Mouse (Mus musculus): ENCODE data around the gene Upf2. TPM values are rescaled to one million over a fixed set of nuclear protein-coding genes. Genes with fewer than 3 reads are reported as not detected.

The Upf2 gene
- polyA plus RNA-seq, 1 experiment from 2014 or later = 13.6 TPM

DNA sequence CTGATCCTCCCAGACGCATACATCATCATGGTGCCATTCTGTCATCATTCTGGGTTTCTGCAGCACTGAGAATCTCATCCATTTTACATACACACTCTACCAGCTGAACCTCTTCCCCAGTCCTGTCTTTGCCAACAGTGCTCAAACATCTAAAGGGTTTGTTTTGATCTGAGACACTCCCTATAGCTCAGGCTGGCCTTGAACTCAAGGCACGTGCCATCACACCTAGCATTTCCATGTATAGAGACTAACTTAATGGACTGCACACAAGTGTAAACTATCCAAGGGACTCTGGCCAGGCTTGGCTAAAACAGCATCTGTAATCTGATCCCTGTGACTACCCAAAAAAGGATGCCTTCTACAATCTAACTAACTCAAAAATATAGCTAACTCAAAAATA lies 108.0 kb downstream of the Upf2 start:
- ATAC-seq (ENCODE audit: insufficient number of reproducible peaks, low FRiP score, low TSS enrichment, low read depth) (no peak), DNase-seq (ENCODE audit: low spot score) (no peak)
- no peaks in the 10 kb centered on the region for H3K9me3 ChIP-seq (ENCODE audit: control insufficient read depth, low read length)
- H3K4me3 ChIP-seq (ENCODE audit: low read depth, low read length) = no peak overlapping the region
- no peak overlapping the region for H3K27ac ChIP-seq (replicated peaks; ENCODE audit: low read depth, low read length)
- H3K4me1 ChIP-seq (ENCODE audit: control insufficient read depth, insufficient read depth, low read length) = no peaks in the 10 kb centered on the region
- WGBS = 89% methylated on average over 2 of the region's 2 CpGs
- no peak overlapping the region for H3K9ac ChIP-seq (ENCODE audit: low read length)
- no peaks in the 10 kb centered on the region for H3K27me3 ChIP-seq (ENCODE audit: control insufficient read depth, insufficient read depth, low read length)
- H3K36me3 ChIP-seq (ENCODE audit: control insufficient read depth, insufficient read depth, low read length) = peaks cover 8% of the 10 kb centered on the region; the same call in 1 of the 2 replicates
- H3K4me2 ChIP-seq (ENCODE audit: low read depth, severe bottlenecking) = no peak overlapping the region

GRCm38 (mm10) chr2:6060071-6060804 lies 109.0 kb downstream of the Upf2 start:
- Histone ChIP-seq H3K4me2 (ENCODE audit: low read depth, severe bottlenecking) (no peak overlapping the region), H3K4me1 (ENCODE audit: control insufficient read depth, insufficient read depth, low read length) (no peaks in the 10 kb centered on the region), H3K4me3 (ENCODE audit: low read depth, low read length) (no peak overlapping the region), H3K27ac (replicated peaks; ENCODE audit: low read depth, low read length) (no peak overlapping the region), H3K27me3 (ENCODE audit: control insufficient read depth, insufficient read depth, low read length) (no peaks in the 10 kb centered on the region), H3K9ac (ENCODE audit: low read length) (no peak overlapping the region), H3K36me3 (ENCODE audit: control insufficient read depth, insufficient read depth, low read length) (peaks cover 6% of the 10 kb centered on the region; the same call in 1 of the 2 replicates), H3K9me3 (ENCODE audit: control insufficient read depth, low read length) (no peaks in the 10 kb centered on the region)
- WGBS = 74% methylated on average over 10 of the region's 10 CpGs
- DNase-seq (ENCODE audit: low spot score) = no peak
- ATAC-seq (ENCODE audit: insufficient number of reproducible peaks, low FRiP score, low TSS enrichment, low read depth) = no peak

DNA sequence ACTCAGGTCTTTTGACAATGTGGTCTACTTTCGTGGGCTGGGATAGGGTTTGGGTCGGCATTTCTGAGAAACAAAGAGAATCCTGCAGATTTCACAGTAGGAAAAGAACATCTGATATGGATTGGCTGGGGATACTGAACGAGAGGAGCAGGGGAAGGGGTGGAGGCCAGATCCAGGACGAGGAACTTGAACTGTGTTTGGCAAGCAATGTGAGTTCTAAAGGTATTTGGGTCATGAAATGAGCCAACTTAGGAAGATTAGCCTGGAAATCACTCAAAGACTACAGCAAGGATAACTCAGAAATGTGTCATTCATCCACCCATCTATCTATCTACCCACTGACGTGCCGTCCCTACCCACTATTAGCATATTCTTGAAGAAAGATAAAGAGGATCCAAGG lies 116.1 kb downstream of the Upf2 start:
- no peak overlapping the region for H3K9ac ChIP-seq (ENCODE audit: low read length)
- no peak overlapping the region for H3K4me2 ChIP-seq (ENCODE audit: low read depth, severe bottlenecking)
- ATAC-seq (ENCODE audit: insufficient number of reproducible peaks, low FRiP score, low TSS enrichment, low read depth) (no peak), DNase-seq (ENCODE audit: low spot score) (no peak)
- no peak overlapping the region for H3K4me3 ChIP-seq (ENCODE audit: low read depth, low read length)
- no peaks in the 10 kb centered on the region for H3K27me3 ChIP-seq (ENCODE audit: control insufficient read depth, insufficient read depth, low read length)
- H3K9me3 ChIP-seq (ENCODE audit: control insufficient read depth, low read length) = no peaks in the 10 kb centered on the region
- no peaks in the 10 kb centered on the region for H3K36me3 ChIP-seq (ENCODE audit: control insufficient read depth, insufficient read depth, low read length)
- H3K27ac ChIP-seq (replicated peaks; ENCODE audit: low read depth, low read length) = no peak overlapping the region
- 94% methylated on average over 6 of the region's 6 CpGs for WGBS
- H3K4me1 ChIP-seq (ENCODE audit: control insufficient read depth, insufficient read depth, low read length) = 0 out of 2 replicates have a peak, but pooled peaks cover 2% of the 10 kb centered on the region

- Histone ChIP-seq H3K27ac (replicated peaks; ENCODE audit: low read depth, low read length) (no peak overlapping the region), H3K36me3 (ENCODE audit: control insufficient read depth, insufficient read depth, low read length) (no peaks in the 10 kb centered on the region), H3K9ac (ENCODE audit: low read length) (no peak overlapping the region), H3K4me3 (ENCODE audit: low read depth, low read length) (no peak overlapping the region), H3K4me2 (ENCODE audit: low read depth, severe bottlenecking) (no peak overlapping the region), H3K4me1 (ENCODE audit: control insufficient read depth, insufficient read depth, low read length) (peaks cover 7% of the 10 kb centered on the region), H3K9me3 (ENCODE audit: control insufficient read depth, low read length) (no peaks in the 10 kb centered on the region), H3K27me3 (ENCODE audit: control insufficient read depth, insufficient read depth, low read length) (no peaks in the 10 kb centered on the region)
- 31% methylated on average over 11 of the region's 11 CpGs for WGBS
- no peak for DNase-seq (ENCODE audit: low spot score)
- ATAC-seq (ENCODE audit: insufficient number of reproducible peaks, low FRiP score, low TSS enrichment, low read depth) = no peak
Observed at GRCm38 (mm10) chr2:6070925-6071324, 119.7 kb downstream of the Upf2 start.

DNA sequence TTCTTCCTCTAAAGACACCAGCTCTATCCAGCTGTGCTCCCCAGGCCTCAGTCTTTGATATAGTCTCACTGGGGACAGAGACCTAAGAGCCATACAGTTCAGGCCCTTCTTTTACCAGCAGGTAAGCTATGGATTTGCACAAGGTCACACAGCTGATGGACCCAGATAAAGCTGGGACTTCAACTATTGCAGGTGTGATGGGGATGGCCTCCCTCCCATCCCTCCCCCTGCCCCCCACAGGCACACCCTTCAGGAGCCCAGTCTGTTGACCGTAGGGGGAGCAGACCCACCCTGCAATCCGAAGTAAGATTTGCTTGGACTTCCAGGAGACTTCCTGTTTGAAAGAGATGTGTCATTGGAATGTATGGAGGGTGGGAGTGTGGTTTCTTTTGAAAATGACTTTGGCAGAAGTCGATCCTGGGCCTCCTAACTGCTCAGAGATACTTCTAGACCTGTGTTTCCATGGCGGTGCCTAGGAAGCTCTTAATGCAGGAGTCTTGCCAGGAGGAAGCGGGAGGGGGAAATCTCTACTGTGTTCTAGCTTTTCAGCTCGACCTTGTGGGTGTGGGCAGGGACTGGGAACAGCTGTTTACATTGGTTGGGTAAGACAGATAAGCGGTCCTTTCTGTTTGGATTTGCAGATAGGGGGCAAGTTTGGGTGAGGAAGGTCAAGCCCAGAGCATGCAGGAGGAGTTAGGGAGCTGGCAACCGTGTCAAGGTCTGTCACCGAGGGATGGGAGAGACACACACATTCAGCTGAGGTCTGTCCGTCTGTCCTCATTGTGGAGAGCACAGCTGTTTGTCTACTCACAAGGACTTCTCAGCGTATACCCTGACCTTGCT lies 120.5 kb downstream of the Upf2 start:
- H3K27me3 ChIP-seq (ENCODE audit: control insufficient read depth, insufficient read depth, low read length) = no peaks in the 10 kb centered on the region
- WGBS = 66% methylated on average over 11 of the region's 11 CpGs
- H3K9ac ChIP-seq (ENCODE audit: low read length) = no peak overlapping the region
- peaks cover 7% of the 10 kb centered on the region for H3K4me1 ChIP-seq (ENCODE audit: control insufficient read depth, insufficient read depth, low read length)
- no peak overlapping the region for H3K4me2 ChIP-seq (ENCODE audit: low read depth, severe bottlenecking)
- ATAC-seq (ENCODE audit: insufficient number of reproducible peaks, low FRiP score, low TSS enrichment, low read depth) = no peak; the same call in 1 of the 2 replicates
- no peaks in the 10 kb centered on the region for H3K36me3 ChIP-seq (ENCODE audit: control insufficient read depth, insufficient read depth, low read length)
- DNase-seq (ENCODE audit: low spot score) = no peak
- H3K4me3 ChIP-seq (ENCODE audit: low read depth, low read length) = no peak overlapping the region
- H3K9me3 ChIP-seq (ENCODE audit: control insufficient read depth, low read length) = no peaks in the 10 kb centered on the region
- no peak overlapping the region for H3K27ac ChIP-seq (replicated peaks; ENCODE audit: low read depth, low read length)

DNA sequence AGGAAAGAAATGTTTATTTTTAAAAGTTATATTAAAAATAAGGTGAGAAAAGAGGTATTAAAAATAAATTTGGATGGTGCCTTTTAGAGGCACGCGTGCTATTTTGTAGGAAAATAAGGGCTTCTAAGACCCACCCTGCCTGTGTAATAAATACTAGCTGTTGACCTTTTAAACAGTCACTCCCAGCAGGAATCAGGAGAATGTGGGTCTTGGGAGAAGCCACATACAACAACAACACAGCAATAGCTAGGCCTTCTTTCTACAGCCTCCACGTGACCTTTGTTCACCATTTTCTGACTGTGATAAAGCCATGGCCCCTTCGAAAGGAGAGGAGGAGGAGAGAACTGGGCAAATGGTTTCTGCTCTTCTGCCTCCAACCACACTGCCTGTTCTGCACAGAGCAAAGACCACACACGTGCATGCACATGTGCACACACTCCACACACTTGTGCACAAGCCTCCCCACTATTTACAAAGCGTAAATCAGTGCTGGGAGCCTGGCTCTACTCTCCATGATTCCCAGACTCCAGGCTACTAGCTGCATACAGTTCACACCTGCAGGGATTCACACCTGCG lies 121.5 kb downstream of the Upf2 start:
- DNase-seq (ENCODE audit: low spot score) = no peak
- ATAC-seq (ENCODE audit: insufficient number of reproducible peaks, low FRiP score, low TSS enrichment, low read depth) = no peak
- no peaks in the 10 kb centered on the region for H3K36me3 ChIP-seq (ENCODE audit: control insufficient read depth, insufficient read depth, low read length)
- peaks cover 7% of the 10 kb centered on the region for H3K4me1 ChIP-seq (ENCODE audit: control insufficient read depth, insufficient read depth, low read length)
- H3K9me3 ChIP-seq (ENCODE audit: control insufficient read depth, low read length) = no peaks in the 10 kb centered on the region
- H3K27ac ChIP-seq (replicated peaks; ENCODE audit: low read depth, low read length) = no peak overlapping the region
- H3K27me3 ChIP-seq (ENCODE audit: control insufficient read depth, insufficient read depth, low read length) = no peaks in the 10 kb centered on the region
- H3K9ac ChIP-seq (ENCODE audit: low read length) = no peak overlapping the region
- no peak overlapping the region for H3K4me2 ChIP-seq (ENCODE audit: low read depth, severe bottlenecking)
- WGBS = 77% methylated on average over 7 of the region's 7 CpGs
- no peak overlapping the region for H3K4me3 ChIP-seq (ENCODE audit: low read depth, low read length)

GRCm38 (mm10) chr2:6074891-6075529 lies 123.7 kb downstream of the Upf2 start:
- Histone ChIP-seq H3K36me3 (ENCODE audit: control insufficient read depth, insufficient read depth, low read length) (no peaks in the 10 kb centered on the region), H3K27ac (replicated peaks; ENCODE audit: low read depth, low read length) (no peak overlapping the region), H3K9me3 (ENCODE audit: control insufficient read depth, low read length) (no peaks in the 10 kb centered on the region), H3K27me3 (ENCODE audit: control insufficient read depth, insufficient read depth, low read length) (no peaks in the 10 kb centered on the region), H3K9ac (ENCODE audit: low read length) (no peak overlapping the region), H3K4me3 (ENCODE audit: low read depth, low read length) (no peak overlapping the region), H3K4me2 (ENCODE audit: low read depth, severe bottlenecking) (no peak overlapping the region), H3K4me1 (ENCODE audit: control insufficient read depth, insufficient read depth, low read length) (peaks cover 7% of the 10 kb centered on the region)
- 44% methylated on average over 10 of the region's 10 CpGs for WGBS
- DNase-seq (ENCODE audit: low spot score) (peak; percentile 80), ATAC-seq (ENCODE audit: insufficient number of reproducible peaks, low FRiP score, low TSS enrichment, low read depth) (peak; percentile 33; the same call in 1 of the 2 replicates)

- ATAC-seq (ENCODE audit: insufficient number of reproducible peaks, low FRiP score, low TSS enrichment, low read depth) = no peak
- no peaks in the 10 kb centered on the region for H3K36me3 ChIP-seq (ENCODE audit: control insufficient read depth, insufficient read depth, low read length)
- no peak overlapping the region for H3K4me2 ChIP-seq (ENCODE audit: low read depth, severe bottlenecking)
- H3K9me3 ChIP-seq (ENCODE audit: control insufficient read depth, low read length) = no peaks in the 10 kb centered on the region
- DNase-seq (ENCODE audit: low spot score) = no peak
- no peak overlapping the region for H3K9ac ChIP-seq (ENCODE audit: low read length)
- H3K4me1 ChIP-seq (ENCODE audit: control insufficient read depth, insufficient read depth, low read length) = peaks cover 7% of the 10 kb centered on the region
- WGBS = 46% methylated on average over 1 of the region's 1 CpGs
- no peak overlapping the region for H3K4me3 ChIP-seq (ENCODE audit: low read depth, low read length)
- no peaks in the 10 kb centered on the region for H3K27me3 ChIP-seq (ENCODE audit: control insufficient read depth, insufficient read depth, low read length)
- no peak overlapping the region for H3K27ac ChIP-seq (replicated peaks; ENCODE audit: low read depth, low read length)
Observed at GRCm38 (mm10) chr2:6075530-6075896, 124.2 kb downstream of the Upf2 start.

Data from limb, embryonic 11.5 days (tissue).